Mouse (Mus musculus): ENCODE results near the gene Eif5b. TPM values are rescaled to one million over a fixed set of nuclear protein-coding genes. Genes with fewer than 3 reads are reported as not detected.
A peak's percentile ranks its signal among the peaks of the same experiment; 100 is the strongest.

Gene Eif5b
- polyA plus RNA-seq, 1 experiment from 2014 or later, result 24.5 TPM

DNA sequence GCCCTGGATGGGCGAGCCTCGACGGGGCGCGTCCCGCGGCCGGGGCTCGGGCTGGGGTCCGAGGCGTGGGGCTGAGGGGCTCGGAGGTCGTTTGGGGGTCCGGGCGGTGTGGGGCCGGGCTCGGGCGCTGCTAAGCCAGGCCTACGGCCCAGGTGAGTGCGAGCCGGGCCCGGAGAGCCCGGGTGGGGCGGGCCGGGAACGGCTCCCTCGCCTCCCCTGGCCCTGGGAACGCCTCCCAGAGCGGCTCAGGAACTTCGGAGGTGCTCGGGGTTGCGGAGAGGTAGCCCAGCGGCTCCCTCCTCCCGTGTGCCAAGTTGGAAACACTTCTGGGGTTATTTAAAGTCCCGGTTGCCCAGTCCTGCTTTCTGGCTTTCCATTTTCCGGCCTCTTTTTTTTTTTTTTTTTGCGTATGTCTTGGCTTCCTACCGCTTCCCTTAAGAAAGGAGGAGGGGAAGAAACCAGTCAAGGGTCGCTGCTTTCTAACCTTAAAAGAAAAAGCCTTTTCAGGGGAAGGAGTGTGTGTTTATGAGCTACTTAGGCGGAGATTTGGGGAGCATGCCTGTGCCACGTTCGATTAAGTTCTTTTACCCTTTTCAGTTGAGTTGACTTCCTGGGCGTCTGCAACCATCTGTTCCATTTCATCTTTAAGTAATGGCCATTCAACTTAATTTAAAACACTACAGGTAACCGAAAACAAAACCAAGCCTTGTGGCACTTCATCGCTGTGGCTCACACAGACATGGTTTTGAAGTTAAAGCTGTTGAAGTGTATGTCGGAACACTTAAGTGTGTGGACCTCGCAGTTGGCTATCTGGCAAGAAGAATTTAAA lies 775 bp downstream of the Eif5b start:
- ATAC-seq (ENCODE audit: low read depth) (peak; percentile 10), DNase-seq (ENCODE audit: low spot score) (peak; percentile 10)
- Histone ChIP-seq H3K36me3 (ENCODE audit: control insufficient read depth, insufficient read depth, low read length) (peaks cover 20% of the 10 kb centered on the region), H3K9ac (ENCODE audit: low read depth, low read length) (peak overlapping the region; percentile 90), H3K9me3 (ENCODE audit: control insufficient read depth, low read length) (no peaks in the 10 kb centered on the region), H3K4me1 (ENCODE audit: control insufficient read depth, insufficient read depth, low read length) (peaks cover 7% of the 10 kb centered on the region), H3K4me2 (ENCODE audit: low read depth, low read length) (peak overlapping the region; percentile 68), H3K27me3 (replicated peaks; ENCODE audit: control insufficient read depth, insufficient read depth, low read length) (no peaks in the 10 kb centered on the region), H3K27ac (replicated peaks; ENCODE audit: low read depth, low read length) (peak overlapping the region; percentile 94), H3K4me3 (ENCODE audit: low read depth, low read length) (peak overlapping the region; percentile 96)
- WGBS, result 7% methylated on average over 16 of the region's 47 CpGs

GRCm38 (mm10) chr1:37999552-37999951 lies 1.7 kb downstream of the Eif5b start:
- ATAC-seq (ENCODE audit: low read depth), result no peak
- 81% methylated on average over 3 of the region's 3 CpGs for WGBS
- H3K4me3 ChIP-seq (ENCODE audit: low read depth, low read length), result no peak overlapping the region

DNA sequence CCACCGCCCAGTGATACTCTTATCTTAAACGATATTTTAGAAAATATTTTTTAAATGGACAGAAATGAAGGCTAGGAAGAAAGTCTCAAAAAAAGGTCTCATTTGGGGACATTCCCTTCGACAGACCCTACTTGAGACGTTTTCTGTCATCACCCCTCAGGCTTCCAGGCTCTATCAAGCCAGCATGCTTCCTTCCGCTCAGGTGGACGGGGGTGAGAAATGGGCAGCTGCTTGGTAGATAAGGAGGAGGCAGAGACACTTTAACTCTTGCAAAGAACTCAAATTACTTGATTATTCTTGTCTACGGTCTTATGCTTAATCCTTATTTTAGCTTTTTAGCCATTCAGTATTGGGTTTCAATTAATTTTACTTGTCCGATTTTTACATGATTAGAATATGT lies 3.0 kb downstream of the Eif5b start:
- 92% methylated on average over 8 of the region's 8 CpGs for WGBS
- no peak overlapping the region for H3K4me3 ChIP-seq (ENCODE audit: low read depth, low read length)
- H3K9ac ChIP-seq (ENCODE audit: low read depth, low read length), result no peak overlapping the region
- H3K36me3 ChIP-seq (ENCODE audit: control insufficient read depth, insufficient read depth, low read length), result no peaks in the 10 kb centered on the region
- no peak overlapping the region for H3K27ac ChIP-seq (replicated peaks; ENCODE audit: low read depth, low read length)
- no peak for ATAC-seq (ENCODE audit: low read depth)
- H3K4me1 ChIP-seq (ENCODE audit: control insufficient read depth, insufficient read depth, low read length), result peaks cover 7% of the 10 kb centered on the region
- no peak for DNase-seq (ENCODE audit: low spot score)
- no peak overlapping the region for H3K4me2 ChIP-seq (ENCODE audit: low read depth, low read length)
- no peaks in the 10 kb centered on the region for H3K9me3 ChIP-seq (ENCODE audit: control insufficient read depth, low read length)
- H3K27me3 ChIP-seq (replicated peaks; ENCODE audit: control insufficient read depth, insufficient read depth, low read length), result no peaks in the 10 kb centered on the region

More at GRCm38 (mm10) chr1:37999552-37999951, 1.7 kb downstream of the Eif5b start:
- no peaks in the 10 kb centered on the region for H3K9me3 ChIP-seq (ENCODE audit: control insufficient read depth, low read length)
- no peak overlapping the region for H3K27ac ChIP-seq (replicated peaks; ENCODE audit: low read depth, low read length)
- H3K4me1 ChIP-seq (ENCODE audit: control insufficient read depth, insufficient read depth, low read length), result peaks cover 7% of the 10 kb centered on the region
- H3K36me3 ChIP-seq (ENCODE audit: control insufficient read depth, insufficient read depth, low read length), result peaks cover 10% of the 10 kb centered on the region
- H3K4me2 ChIP-seq (ENCODE audit: low read depth, low read length), result peak overlapping the region; percentile 68
- DNase-seq (ENCODE audit: low spot score), result no peak
- no peaks in the 10 kb centered on the region for H3K27me3 ChIP-seq (replicated peaks; ENCODE audit: control insufficient read depth, insufficient read depth, low read length)
- H3K9ac ChIP-seq (ENCODE audit: low read depth, low read length), result 0 out of 2 replicates have a peak overlapping the region, but pooled peaks have one; percentile 90

- DNase-seq (ENCODE audit: low spot score), result no peak
- no peak for ATAC-seq (ENCODE audit: low read depth)
- H3K36me3 ChIP-seq (ENCODE audit: control insufficient read depth, insufficient read depth, low read length), result no peaks in the 10 kb centered on the region
- peaks cover 7% of the 10 kb centered on the region for H3K4me1 ChIP-seq (ENCODE audit: control insufficient read depth, insufficient read depth, low read length)
- H3K4me3 ChIP-seq (ENCODE audit: low read depth, low read length), result no peak overlapping the region
- H3K4me2 ChIP-seq (ENCODE audit: low read depth, low read length), result no peak overlapping the region
- no peaks in the 10 kb centered on the region for H3K9me3 ChIP-seq (ENCODE audit: control insufficient read depth, low read length)
- no peaks in the 10 kb centered on the region for H3K27me3 ChIP-seq (replicated peaks; ENCODE audit: control insufficient read depth, insufficient read depth, low read length)
- H3K27ac ChIP-seq (replicated peaks; ENCODE audit: low read depth, low read length), result no peak overlapping the region
- no peak overlapping the region for H3K9ac ChIP-seq (ENCODE audit: low read depth, low read length)
- 96% methylated on average over 9 of the region's 9 CpGs for WGBS
Measured at GRCm38 (mm10) chr1:38001956-38002355, 4.1 kb downstream of the Eif5b start.

DNA sequence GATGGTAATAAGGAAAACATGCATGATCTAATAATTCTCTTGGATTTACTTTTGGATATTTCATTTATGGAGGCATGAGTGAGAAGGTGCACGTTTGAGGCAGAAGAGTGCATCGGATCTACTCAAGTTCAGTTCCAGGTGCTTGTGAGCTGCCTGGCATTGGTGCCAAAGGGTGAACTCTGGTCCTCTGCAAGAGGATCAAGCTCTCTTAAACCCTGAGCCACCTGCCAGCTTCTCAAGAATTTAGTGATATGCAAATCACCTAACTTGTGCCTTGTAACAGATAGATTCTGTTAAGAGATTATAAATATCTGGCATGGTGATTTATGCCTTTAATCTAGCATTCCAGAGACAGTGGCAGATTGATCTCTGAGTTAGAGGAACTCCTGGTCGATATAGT lies 5.2 kb downstream of the Eif5b start:
- H3K4me1 ChIP-seq (ENCODE audit: control insufficient read depth, insufficient read depth, low read length), result peaks cover 7% of the 10 kb centered on the region
- H3K4me2 ChIP-seq (ENCODE audit: low read depth, low read length), result no peak overlapping the region
- no peak overlapping the region for H3K4me3 ChIP-seq (ENCODE audit: low read depth, low read length)
- H3K9me3 ChIP-seq (ENCODE audit: control insufficient read depth, low read length), result no peaks in the 10 kb centered on the region
- no peak overlapping the region for H3K27ac ChIP-seq (replicated peaks; ENCODE audit: low read depth, low read length)
- no peak overlapping the region for H3K9ac ChIP-seq (ENCODE audit: low read depth, low read length)
- no peaks in the 10 kb centered on the region for H3K27me3 ChIP-seq (replicated peaks; ENCODE audit: control insufficient read depth, insufficient read depth, low read length)
- WGBS, result 85% methylated on average over 3 of the region's 3 CpGs
- ATAC-seq (ENCODE audit: low read depth), result no peak
- no peaks in the 10 kb centered on the region for H3K36me3 ChIP-seq (ENCODE audit: control insufficient read depth, insufficient read depth, low read length)
- no peak for DNase-seq (ENCODE audit: low spot score)

- no peak for DNase-seq (ENCODE audit: low spot score)
Measured at GRCm38 (mm10) chr1:38006741-38007140, 8.9 kb downstream of the Eif5b start.

DNA sequence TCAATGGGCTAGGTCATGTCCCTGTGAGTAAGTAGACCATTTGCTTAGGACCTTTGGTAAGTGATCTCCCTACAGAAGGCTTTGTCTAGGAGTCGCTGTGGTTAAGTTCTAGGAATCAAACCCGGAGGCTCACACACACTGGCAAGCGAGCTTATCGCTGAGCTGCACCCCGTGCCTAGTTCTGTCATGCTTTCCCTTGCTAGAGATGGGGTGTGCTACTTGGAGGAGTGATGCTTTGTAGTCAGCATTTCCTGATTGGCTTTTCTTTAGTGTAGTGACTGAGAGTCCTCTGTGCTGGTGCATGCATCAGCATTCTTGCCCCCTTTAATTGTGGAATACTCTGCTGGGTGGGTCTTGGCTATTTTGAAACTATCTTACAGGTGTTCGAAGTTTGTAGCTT lies 13.8 kb downstream of the Eif5b start:
- WGBS, result 82% methylated on average over 6 of the region's 6 CpGs
- DNase-seq (ENCODE audit: low spot score), result no peak
- Histone ChIP-seq H3K36me3 (ENCODE audit: control insufficient read depth, insufficient read depth, low read length) (no peaks in the 10 kb centered on the region), H3K9me3 (ENCODE audit: control insufficient read depth, low read length) (no peaks in the 10 kb centered on the region), H3K27me3 (replicated peaks; ENCODE audit: control insufficient read depth, insufficient read depth, low read length) (no peaks in the 10 kb centered on the region), H3K4me2 (ENCODE audit: low read depth, low read length) (no peak overlapping the region), H3K9ac (ENCODE audit: low read depth, low read length) (no peak overlapping the region), H3K27ac (replicated peaks; ENCODE audit: low read depth, low read length) (no peak overlapping the region), H3K4me1 (ENCODE audit: control insufficient read depth, insufficient read depth, low read length) (no peaks in the 10 kb centered on the region), H3K4me3 (ENCODE audit: low read depth, low read length) (no peak overlapping the region)
- no peak for ATAC-seq (ENCODE audit: low read depth)

More at GRCm38 (mm10) chr1:38006741-38007140, 8.9 kb downstream of the Eif5b start:
- Histone ChIP-seq H3K9me3 (ENCODE audit: control insufficient read depth, low read length) (no peaks in the 10 kb centered on the region), H3K4me2 (ENCODE audit: low read depth, low read length) (no peak overlapping the region), H3K9ac (ENCODE audit: low read depth, low read length) (no peak overlapping the region), H3K4me1 (ENCODE audit: control insufficient read depth, insufficient read depth, low read length) (no peaks in the 10 kb centered on the region), H3K4me3 (ENCODE audit: low read depth, low read length) (no peak overlapping the region), H3K27ac (replicated peaks; ENCODE audit: low read depth, low read length) (no peak overlapping the region), H3K36me3 (ENCODE audit: control insufficient read depth, insufficient read depth, low read length) (no peaks in the 10 kb centered on the region), H3K27me3 (replicated peaks; ENCODE audit: control insufficient read depth, insufficient read depth, low read length) (no peaks in the 10 kb centered on the region)
- no peak for ATAC-seq (ENCODE audit: low read depth)
- 66% methylated on average over 3 of the region's 3 CpGs for WGBS

DNA sequence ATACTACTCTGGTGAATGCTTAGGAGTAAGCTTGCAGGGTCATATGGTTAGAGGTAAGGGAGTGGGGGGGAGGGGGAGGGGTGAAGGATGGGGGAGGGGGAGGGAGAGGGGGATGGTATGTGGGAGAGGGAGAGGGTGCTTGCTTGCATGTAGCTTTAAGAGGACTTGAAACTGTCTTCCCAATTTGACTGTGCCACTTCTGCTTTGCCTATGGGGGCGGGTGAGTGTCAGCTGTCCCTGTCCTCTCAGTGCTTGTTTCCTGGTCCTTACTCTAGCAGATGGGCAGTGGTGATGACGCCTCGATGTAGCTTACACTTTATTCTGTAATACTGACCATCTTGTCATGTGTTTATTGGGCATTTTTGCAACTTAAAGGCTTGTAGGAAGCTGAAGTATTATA lies 14.3 kb downstream of the Eif5b start:
- Histone ChIP-seq H3K27ac (replicated peaks; ENCODE audit: low read depth, low read length) (no peak overlapping the region), H3K9ac (ENCODE audit: low read depth, low read length) (no peak overlapping the region), H3K4me1 (ENCODE audit: control insufficient read depth, insufficient read depth, low read length) (no peaks in the 10 kb centered on the region), H3K4me2 (ENCODE audit: low read depth, low read length) (no peak overlapping the region), H3K27me3 (replicated peaks; ENCODE audit: control insufficient read depth, insufficient read depth, low read length) (no peaks in the 10 kb centered on the region), H3K4me3 (ENCODE audit: low read depth, low read length) (no peak overlapping the region), H3K36me3 (ENCODE audit: control insufficient read depth, insufficient read depth, low read length) (no peaks in the 10 kb centered on the region), H3K9me3 (ENCODE audit: control insufficient read depth, low read length) (no peaks in the 10 kb centered on the region)
- WGBS, result 87% methylated on average over 3 of the region's 3 CpGs
- no peak for DNase-seq (ENCODE audit: low spot score)
- no peak for ATAC-seq (ENCODE audit: low read depth)

GRCm38 (mm10) chr1:38012509-38012908 lies 14.7 kb downstream of the Eif5b start:
- Histone ChIP-seq H3K9me3 (ENCODE audit: control insufficient read depth, low read length) (no peaks in the 10 kb centered on the region), H3K4me1 (ENCODE audit: control insufficient read depth, insufficient read depth, low read length) (no peaks in the 10 kb centered on the region), H3K4me2 (ENCODE audit: low read depth, low read length) (no peak overlapping the region), H3K27me3 (replicated peaks; ENCODE audit: control insufficient read depth, insufficient read depth, low read length) (no peaks in the 10 kb centered on the region), H3K27ac (replicated peaks; ENCODE audit: low read depth, low read length) (no peak overlapping the region), H3K36me3 (ENCODE audit: control insufficient read depth, insufficient read depth, low read length) (no peaks in the 10 kb centered on the region), H3K4me3 (ENCODE audit: low read depth, low read length) (no peak overlapping the region), H3K9ac (ENCODE audit: low read depth, low read length) (no peak overlapping the region)
- DNase-seq (ENCODE audit: low spot score), result no peak
- no peak for ATAC-seq (ENCODE audit: low read depth)
